Mouse (Mus musculus) left cerebral cortex, adult 8-10 months (tissue): Measurements from ENCODE around the gene Krt14. TPM values are rescaled to one million over a fixed set of nuclear protein-coding genes. Genes with fewer than 3 reads are reported as not detected.

Experiments
- DNase-seq, 2 experiments: peaks; one replicate each; pipeline ENCODE4 v3.0.0; 2022; ENCODE audit warnings: low spot score in 2 of 2
- total RNA-seq, 4 experiments: library from RNA; stranded (reverse); gene quantifications; 2 replicates each; pipeline ENCODE4 v1.2.4; 2022

Krt14 gene
- total RNA-seq, 4 experiments from 2014 or later: not detected

DNA sequence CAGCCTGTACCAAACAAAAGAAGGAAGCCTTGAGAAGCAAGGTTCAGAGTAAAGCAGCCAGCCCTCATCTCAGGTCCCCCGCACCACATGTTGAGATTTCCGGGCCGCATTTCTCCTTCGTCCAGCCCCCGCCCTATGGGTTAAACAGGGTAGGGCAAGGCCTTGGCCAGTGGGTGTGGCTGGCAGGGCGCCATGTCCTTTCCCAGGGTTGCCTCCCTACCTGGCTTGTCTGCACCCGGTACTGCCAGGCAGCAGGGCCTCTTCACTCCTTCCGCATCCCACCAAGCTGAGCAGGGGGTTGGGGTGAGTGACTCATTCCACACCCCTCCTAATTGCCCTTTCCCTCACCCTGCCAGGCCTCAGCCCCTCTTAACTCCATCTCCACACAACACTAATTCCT lies 39.3 kb downstream of the Krt14 start:
- DNase-seq: no peak

DNA sequence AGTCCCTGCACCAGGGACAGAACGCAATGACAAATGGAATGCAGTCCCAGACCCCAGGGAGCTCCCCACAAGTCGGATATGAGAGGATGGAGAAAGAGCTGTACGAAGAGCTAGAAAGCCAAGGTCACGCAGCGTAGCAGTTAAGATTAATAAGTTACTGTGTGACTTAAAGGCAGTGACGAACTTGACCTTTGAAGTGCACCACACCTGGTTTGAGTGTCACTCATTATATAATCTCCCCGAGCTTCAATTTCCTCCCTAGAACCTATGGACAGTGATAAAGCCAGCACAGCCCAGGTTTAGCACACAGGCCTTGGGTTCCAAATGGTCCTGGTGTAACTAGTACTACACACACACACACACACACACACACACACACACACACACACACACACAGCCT lies 43.0 kb downstream of the Krt14 start:
- DNase-seq: no peak

DNA sequence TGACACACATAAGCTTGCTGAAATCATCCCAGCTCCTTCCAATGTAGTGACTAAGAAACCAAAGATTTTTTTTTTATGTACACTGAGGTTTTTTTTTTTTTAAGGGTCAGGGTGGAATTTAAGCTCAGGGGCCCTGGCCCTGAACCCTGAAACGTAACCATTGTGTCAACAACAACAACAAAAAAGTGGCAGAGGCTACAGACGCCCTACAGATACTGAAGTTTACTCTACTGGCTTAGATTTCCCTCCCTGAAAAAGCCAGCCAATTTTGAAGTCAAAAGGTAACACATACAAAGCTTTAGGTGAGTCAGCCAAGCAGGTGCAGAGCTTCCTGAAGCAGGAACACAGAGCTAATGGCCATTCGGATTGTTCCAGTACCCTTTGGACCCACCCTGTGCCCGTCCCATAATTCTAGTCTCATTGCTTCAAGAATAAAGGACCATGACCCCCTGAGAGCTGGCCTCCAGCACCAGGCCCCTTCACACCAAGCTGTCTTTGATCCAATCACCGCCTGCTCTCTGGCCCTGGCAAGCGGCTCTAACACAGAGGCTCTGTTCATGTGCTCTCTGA lies 49.4 kb downstream of the Krt14 start:
- no peak for DNase-seq

DNA sequence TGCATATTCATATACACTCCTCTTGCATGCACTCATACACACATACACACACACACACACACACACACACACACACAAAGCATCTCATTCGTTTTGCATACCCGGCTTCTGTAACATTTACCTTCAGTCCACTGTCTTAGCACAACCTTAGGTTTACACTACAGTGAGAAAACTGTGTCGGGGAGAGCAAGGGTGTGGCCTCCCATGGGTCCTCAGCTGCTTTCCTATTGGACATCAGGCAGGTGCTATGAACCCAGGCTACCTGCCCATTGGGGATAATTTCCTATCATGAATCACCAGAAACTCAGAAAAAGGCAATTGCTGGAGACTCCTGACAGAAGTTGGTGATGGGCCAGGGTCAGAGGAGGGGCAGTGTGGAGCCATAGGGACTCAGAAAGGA lies 50.0 kb downstream of the Krt14 start:
- DNase-seq: no peak

DNA sequence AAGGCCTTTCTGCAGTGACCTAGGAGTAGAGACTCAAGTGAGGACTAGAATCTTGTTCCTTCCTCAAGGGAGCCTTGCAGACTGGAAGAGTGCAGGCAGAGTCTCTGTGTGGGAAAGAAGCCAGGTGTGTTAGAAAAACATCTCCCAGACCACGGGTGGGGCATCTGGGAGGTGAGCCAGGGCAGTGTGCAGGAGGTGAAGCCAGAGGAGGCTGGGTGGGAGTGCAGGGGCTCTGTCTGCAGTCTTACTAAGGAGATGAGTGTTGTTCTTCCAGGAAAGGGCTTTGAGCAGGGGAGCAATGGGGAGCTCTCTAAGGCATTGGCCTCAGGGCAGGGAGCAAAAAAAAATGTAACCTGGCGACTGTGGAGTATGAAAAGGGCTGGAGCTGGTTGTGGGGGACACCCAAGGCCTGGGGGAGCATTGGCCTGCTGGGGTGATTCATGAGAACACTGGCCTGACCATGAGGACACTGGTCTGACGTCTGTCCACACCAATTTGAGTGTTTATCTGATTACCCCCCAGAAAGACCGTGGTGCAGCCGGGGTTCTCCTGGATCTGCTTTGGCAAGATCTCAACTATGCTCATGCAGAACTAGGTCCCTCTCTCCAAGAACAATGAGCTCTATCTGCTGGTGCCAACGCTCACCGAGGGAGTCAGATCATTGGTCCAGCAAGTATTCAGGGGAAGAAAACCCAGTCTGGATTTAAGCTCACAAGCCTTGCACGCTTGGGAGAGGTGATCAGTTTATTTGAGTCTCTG lies 51.7 kb downstream of the Krt14 start:
- DNase-seq: no peak

Other genes starting within 250 kb of the Krt14 start
- gene Krtap29-1, start 228.5 kb downstream of the Krt14 start, total RNA-seq: not detected
- not detected for gene Krtap16-1, start 221.0 kb downstream of the Krt14 start, total RNA-seq
- not detected for gene Krtap17-1, start 213.6 kb downstream of the Krt14 start, total RNA-seq
- gene Krt33a, start 191.3 kb downstream of the Krt14 start, total RNA-seq: not detected
- gene Krt33b, start 177.7 kb downstream of the Krt14 start, total RNA-seq: not detected
- gene Krt34, start 166.0 kb downstream of the Krt14 start, total RNA-seq: not detected
- not detected for gene Krt31, start 157.0 kb downstream of the Krt14 start, total RNA-seq
- gene Krt32, start 119.3 kb downstream of the Krt14 start, total RNA-seq: not detected
- not detected for gene Krt35, start 111.3 kb downstream of the Krt14 start, total RNA-seq
- not detected for gene Krt36, start 101.9 kb downstream of the Krt14 start, total RNA-seq
- gene Krt13, start 86.0 kb downstream of the Krt14 start, total RNA-seq: not detected
- not detected for gene Krt15, start 71.6 kb downstream of the Krt14 start, total RNA-seq
- not detected for gene Krt19, start 58.9 kb downstream of the Krt14 start, total RNA-seq
- 1 to 10 TPM; 4.2 to 5.0 (median 4.4) TPM for gene Krt9, start 14.3 kb downstream of the Krt14 start, total RNA-seq
- gene Krt16, start 41.4 kb upstream of the Krt14 start, total RNA-seq: not detected
- gene Krt17, start 53.5 kb upstream of the Krt14 start, total RNA-seq: under 1 TPM in 1 of 4 experiments, not detected in 3; 0.50 TPM
- not detected for gene Krt42, start 62.3 kb upstream of the Krt14 start, total RNA-seq
- gene Eif1, start 112.3 kb upstream of the Krt14 start, total RNA-seq: 100 to 1,000 TPM; 753 to 824 (median 763) TPM
- gene Gast, start 126.9 kb upstream of the Krt14 start, total RNA-seq: not detected
- 100 to 1,000 TPM; 132 to 184 (median 175) TPM for gene Hap1, start 148.6 kb upstream of the Krt14 start, total RNA-seq
- 10 to 100 TPM; 54.1 to 58.4 (median 55.9) TPM for gene Jup, start 190.2 kb upstream of the Krt14 start, total RNA-seq
- gene P3h4, start 207.3 kb upstream of the Krt14 start, total RNA-seq: 10 to 100 TPM; 10.4 to 12.8 (median 12.3) TPM
- 1 to 10 TPM; 5.2 to 8.3 (median 6.2) TPM for gene Fkbp10, start 208.1 kb upstream of the Krt14 start, total RNA-seq
- gene Nt5c3b, start 234.3 kb upstream of the Krt14 start, total RNA-seq: 10 to 100 TPM; 46.9 to 52.6 (median 50.0) TPM
- gene Klhl10, start 234.4 kb upstream of the Krt14 start, total RNA-seq: 1 to 10 TPM in 2 of 4 experiments, under 1 TPM in 2; 0.84 to 1.4 (median 1.0) TPM